ENCODE assay signal across 8 mouse cellular contexts in the genomic region with DNA sequence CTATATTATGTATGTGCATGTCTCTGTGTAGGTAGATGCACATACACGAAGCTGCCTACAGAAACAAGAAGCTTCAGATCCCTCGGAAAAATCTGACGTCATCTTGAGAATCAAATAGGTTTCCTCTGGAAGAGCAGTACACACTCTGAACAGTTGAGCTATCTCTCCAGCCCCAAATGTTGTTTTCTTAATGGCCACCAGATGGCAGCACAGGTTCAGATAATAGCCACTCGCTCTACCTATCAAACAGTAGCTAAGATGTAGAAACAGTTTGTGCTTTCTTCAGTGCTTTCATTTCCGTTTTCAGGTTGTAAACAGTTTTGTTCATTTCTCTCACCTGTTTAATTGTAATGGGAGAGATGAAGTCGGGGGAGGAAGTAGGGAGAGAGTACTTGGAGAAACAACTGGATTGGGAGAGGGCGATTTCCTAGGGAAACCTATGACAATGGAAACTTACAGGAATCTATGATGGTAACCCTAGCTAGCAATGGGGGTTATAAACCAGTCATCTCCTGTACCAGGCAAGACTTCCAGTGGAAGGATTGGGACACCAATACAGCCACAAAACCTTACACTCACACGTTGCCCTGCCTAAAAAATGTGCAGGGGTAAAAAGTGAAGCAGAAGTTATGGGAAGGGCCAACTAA. TPM values are rescaled to one million over a fixed set of nuclear protein-coding genes. Genes with fewer than 3 reads are reported as not detected.
DNase-seq lines count a peak whose midpoint lies in the region; ATAC-seq and TF ChIP-seq lines count a peak whose summit lies in the region.

No protein-coding gene starts in this region.

- H3K36me3 ChIP-seq in ES-Bruce4 (ENCODE audit: control insufficient read depth, insufficient read depth, low read length, poor library complexity, severe bottlenecking) = no peaks in the 10 kb centered on the region
- no peaks in the 10 kb centered on the region for H3K36me3 ChIP-seq in hindbrain, embryonic 10.5 days

- ATAC-seq in activated CD4-positive, CD25-positive, alpha-beta regulatory T cell, adult 4 months = peak; percentile 43

- no peak overlapping the region for H3K4me3 ChIP-seq in ES-Bruce4 (ENCODE audit: low read depth, low read length)
- H3K4me3 ChIP-seq in hindbrain, embryonic 10.5 days = no peak overlapping the region

- WGBS in hindbrain, embryonic 10.5 days = 28% methylated on average over 8 of the region's 8 CpGs

- TF ChIP-seq CTCF in ES-Bruce4 (IDR thresholded peaks at IDR 0.05; ENCODE audit: low read depth, low read length) = peak; percentile 30

- no peaks in the 10 kb centered on the region for H3K9me3 ChIP-seq in ES-Bruce4 (replicated peaks; ENCODE audit: control insufficient read depth, insufficient read depth, low read length, poor library complexity, severe bottlenecking)
- no peaks in the 10 kb centered on the region for H3K9me3 ChIP-seq in hindbrain, embryonic 10.5 days

- H3K27ac ChIP-seq in ES-Bruce4 (ENCODE audit: insufficient read depth, low read length) = no peak overlapping the region
- H3K27ac ChIP-seq in hindbrain, embryonic 10.5 days = no peak overlapping the region

- H3K27me3 ChIP-seq in ES-Bruce4 (ENCODE audit: control insufficient read depth, insufficient read depth, low read length, poor library complexity, severe bottlenecking) = no peaks in the 10 kb centered on the region
- H3K27me3 ChIP-seq in hindbrain, embryonic 10.5 days (ENCODE audit: insufficient read depth, poor library complexity, severe bottlenecking) = no peaks in the 10 kb centered on the region

- no peak overlapping the region for H3K9ac ChIP-seq in ES-Bruce4 (ENCODE audit: low read depth, poor library complexity, severe bottlenecking)

- TF ChIP-seq POLR2A in ES-Bruce4 (IDR thresholded peaks at IDR 0.05; ENCODE audit: insufficient read depth, low read length) = no peak

- no peak for TF ChIP-seq EP300 in ES-Bruce4 (IDR thresholded peaks at IDR 0.05; ENCODE audit: insufficient read depth, low read depth, low read length)

- peak; percentile 65 for DNase-seq in embryo, embryonic 11 days
- DNase-seq in hindbrain, embryonic 10.5 days (ENCODE audit: low spot score) = peak; percentile 31
- DNase-seq in layer of hippocampus, adult 9-10 months (ENCODE audit: low spot score) = peak; percentile 37
- peak; percentile 22 for DNase-seq in lung, postnatal 10 days
- DNase-seq in right cerebral cortex, postnatal 14 days = peak; percentile 35
- no peak for DNase-seq in spleen, adult 18-20 months

- H3K4me1 ChIP-seq in ES-Bruce4 (ENCODE audit: control insufficient read depth, insufficient read depth, low read length) = no peaks in the 10 kb centered on the region
- no peaks in the 10 kb centered on the region for H3K4me1 ChIP-seq in hindbrain, embryonic 10.5 days (replicated peaks)

RNA-seq across cellular contexts. Expression of a gene that starts 8.2 kb away (rescaled TPM):
- polyA plus RNA-seq in ES-Bruce4 (2011; ENCODE audit: insufficient read depth, insufficient read length, low read depth, missing spikeins) = not detected in 2 replicates
- polyA plus RNA-seq in activated CD4-positive, CD25-positive, alpha-beta regulatory T cell, adult 4 months (2017; shearing (Covaris generic)) = not detected
- polyA plus RNA-seq in hindbrain, embryonic 10.5 days (2016; fragmentation: Nextera tagmentation; extraction: Ambion mirVana) = not detected in 2 replicates

RNA-seq across cellular contexts. Expression of a gene that starts 27.0 kb away (rescaled TPM):
- not detected in 2 replicates for polyA plus RNA-seq in ES-Bruce4 (2011; ENCODE audit: insufficient read depth, insufficient read length, low read depth, missing spikeins)
- polyA plus RNA-seq in activated CD4-positive, CD25-positive, alpha-beta regulatory T cell, adult 4 months (2017; shearing (Covaris generic)) = under 1 TPM in 1 of 2 experiments, not detected in 1; 0.42 TPM
- polyA plus RNA-seq in hindbrain, embryonic 10.5 days (2016; fragmentation: Nextera tagmentation; extraction: Ambion mirVana) = not detected in 2 replicates

Comparison
In these comparisons a context has a peak if more than half of its experiments do, and no peak if none do; other contexts are left out.
1. DNase-seq: peak in embryo, embryonic 11 days (single experiment), hindbrain, embryonic 10.5 days (single experiment), layer of hippocampus, adult 9-10 months (single experiment), lung, postnatal 10 days (single experiment) and right cerebral cortex, postnatal 14 days (single experiment); none in spleen, adult 18-20 months (0 of 2).